Mouse (Mus musculus) heart, postnatal 25 days (tissue): Measurements from ENCODE around the gene Tead4. TPM values are rescaled to one million over a fixed set of nuclear protein-coding genes. Genes with fewer than 3 reads are reported as not detected.

Source experiments
- DNase-seq: peaks from one replicate; pipeline ENCODE4 v3.0.0; 2022; ENCODE audit warnings: low spot score
- intact Hi-C: fragments of 180-260 bp; cut with DNase I; formaldehyde crosslinking; loops from one replicate; pipeline ENCODE4 v1.15.1; 2025
- total RNA-seq, 2 experiments: library from RNA; stranded (reverse); gene quantifications; 2 replicates each; pipeline ENCODE4 v1.2.3; 2021

Gene Tead4
- total RNA-seq, 2 experiments from 2014 or later, result 3.7 to 4.4 TPM

DNA sequence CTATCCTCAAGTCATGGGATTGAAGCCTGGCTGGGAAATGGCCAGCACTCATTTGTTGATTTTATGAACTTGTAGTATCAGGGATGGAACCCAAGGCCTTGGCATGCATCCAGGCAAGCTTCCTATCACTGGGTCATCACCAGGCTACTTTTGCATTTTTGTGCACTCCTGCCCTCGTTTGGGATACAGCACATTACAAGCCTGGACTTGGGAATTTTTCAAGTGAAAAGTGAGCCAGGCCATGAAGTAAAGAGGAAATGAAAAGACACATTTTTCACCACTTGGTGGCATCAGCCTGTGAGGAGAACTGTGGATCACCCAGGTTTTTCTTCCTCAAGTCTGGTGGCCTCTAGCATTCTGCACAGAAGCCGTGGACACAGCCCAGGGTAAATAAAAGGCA, 117.1 kb downstream of the Tead4 start:
- intact Hi-C loops, result no loop called here
- DNase-seq, result no peak

DNA sequence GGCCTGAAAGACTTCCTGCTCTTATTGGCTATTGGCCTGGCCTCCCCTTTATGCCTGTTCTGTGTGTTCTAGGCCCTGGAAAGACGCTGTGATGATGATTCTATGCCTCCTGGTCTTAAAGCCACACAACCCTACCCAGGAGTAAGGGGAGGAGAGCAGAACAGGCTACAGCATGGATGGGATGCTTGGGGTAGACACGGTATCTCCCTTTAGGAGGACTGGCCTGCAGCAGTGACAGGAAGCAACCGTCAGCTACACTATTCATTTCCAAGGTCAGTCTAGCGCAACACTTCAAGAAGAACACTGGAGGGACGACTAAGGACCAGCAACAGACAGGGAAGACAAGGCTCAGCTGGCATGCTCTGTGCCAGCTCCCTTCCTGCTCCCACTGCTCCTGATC, 119.4 kb downstream of the Tead4 start:
- intact Hi-C loops, result no loop called here
- no peak for DNase-seq

DNA sequence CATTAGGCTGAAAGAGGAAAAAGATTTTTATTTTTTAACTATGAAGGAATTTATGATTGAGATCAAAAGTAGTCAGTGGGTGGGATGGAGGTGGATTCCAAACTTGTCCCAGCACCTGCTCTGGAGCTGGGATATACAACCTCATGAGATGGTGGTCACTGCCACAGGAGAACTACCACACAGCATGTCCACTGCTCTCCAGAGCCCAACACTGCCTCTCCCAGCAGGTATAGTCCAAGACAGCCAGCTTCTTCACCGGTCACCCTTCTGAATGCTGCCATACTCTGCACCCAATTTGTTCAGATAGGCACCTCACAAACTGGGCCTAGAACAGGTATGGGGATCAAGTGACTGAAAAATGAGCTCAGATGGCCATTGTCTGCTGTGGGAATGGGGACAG, 121.0 kb downstream of the Tead4 start:
- DNase-seq, result no peak
- intact Hi-C loops, result no loop called here

DNA sequence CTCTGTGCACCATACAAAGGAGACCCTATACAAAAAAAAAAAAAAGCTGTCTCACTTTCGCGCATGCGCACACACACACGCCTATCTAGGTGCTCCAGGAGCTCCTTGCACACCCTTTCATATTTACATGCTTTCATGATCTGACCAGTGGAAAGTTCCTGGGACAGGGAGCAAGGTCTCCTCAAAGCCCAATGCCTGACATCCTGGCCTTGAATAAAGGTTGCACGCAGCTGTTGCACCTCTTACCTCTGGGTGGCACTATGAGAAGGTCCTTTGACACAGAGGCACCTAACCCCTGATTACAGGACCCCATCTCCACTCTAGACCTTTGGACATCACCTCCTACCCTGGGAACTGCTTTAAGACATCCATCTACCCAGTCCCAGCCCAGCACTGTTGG, 121.4 kb downstream of the Tead4 start:
- DNase-seq, result no peak
- intact Hi-C loops, result no loop called here

DNA sequence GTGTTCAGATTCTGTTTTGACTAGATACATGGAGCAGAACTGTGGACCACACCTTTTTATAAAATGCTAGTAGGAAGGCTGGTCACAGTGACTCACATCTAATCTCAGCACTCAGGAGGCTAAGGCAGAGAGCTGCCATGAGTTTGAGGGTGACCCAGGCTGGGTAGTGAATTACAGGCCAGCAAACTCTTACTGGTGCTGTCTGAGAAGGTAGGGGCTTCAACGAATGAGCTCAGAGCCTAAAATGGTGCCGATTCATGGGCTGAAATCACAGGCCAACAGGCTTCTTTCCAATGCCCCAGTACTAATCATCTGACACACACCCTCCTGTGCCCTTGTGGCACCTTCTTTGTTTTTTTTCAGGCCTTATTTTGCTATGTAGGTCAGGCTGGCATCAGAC, 121.9 kb downstream of the Tead4 start:
- no peak for DNase-seq
- intact Hi-C loops, result no loop called here

Other genes starting within 250 kb of the Tead4 start
- gene Tspan9, start 157.2 kb downstream of the Tead4 start, total RNA-seq, result 100 to 1,000 TPM; 129 to 132 TPM
- 1 to 10 TPM; 6.7 to 8.7 TPM for gene Tulp3, start 55.0 kb upstream of the Tead4 start, total RNA-seq
- 1 to 10 TPM; 8.5 to 9.8 TPM for gene Rhno1, start 62.1 kb upstream of the Tead4 start, total RNA-seq
- gene Foxm1, start 62.1 kb upstream of the Tead4 start, total RNA-seq, result 1 to 10 TPM; 1.5 to 1.6 TPM
- not detected for gene Tex52, start 74.6 kb upstream of the Tead4 start, total RNA-seq
- not detected for gene Gm44596, start 74.7 kb upstream of the Tead4 start, total RNA-seq
- 1 to 10 TPM; 1.1 to 2.4 TPM for gene Nrip2, start 98.5 kb upstream of the Tead4 start, total RNA-seq
- gene Itfg2, start 124.1 kb upstream of the Tead4 start, total RNA-seq, result 10 to 100 TPM; 17.1 to 18.8 TPM
- gene Fkbp4, start 137.9 kb upstream of the Tead4 start, total RNA-seq, result 100 to 1,000 TPM; 368 to 372 TPM
- 1 to 10 TPM; 1.5 to 1.7 TPM for gene Pzp, start 225.9 kb upstream of the Tead4 start, total RNA-seq